24 mouse cellular contexts compared by ENCODE assay signal in the genomic region with DNA sequence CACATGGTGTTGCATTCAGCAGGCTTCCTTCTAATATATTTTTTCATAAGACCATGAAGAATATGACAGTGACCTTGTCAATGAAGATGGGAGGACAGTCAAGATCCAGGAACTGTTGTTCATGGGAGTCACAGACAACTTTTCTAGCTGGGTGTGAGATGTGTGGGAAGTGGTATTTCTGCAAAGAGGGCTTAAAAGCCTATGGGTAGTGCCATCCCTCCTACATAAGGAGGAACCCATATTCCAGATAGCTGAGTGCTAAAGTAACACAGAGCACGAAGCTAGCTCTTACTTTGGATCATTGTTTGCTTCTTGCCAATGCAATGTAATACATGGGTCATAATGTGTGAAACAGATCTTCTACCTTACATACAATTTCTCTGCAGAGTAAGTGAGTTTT.
"Had no signal": no experiment of that assay in that cellular context is flagged by ENCODE, and none has a peak within 500 bp of the region (broad histone marks: within the 10 kb centered on the region; RNA-seq: fewer than 3 reads in every experiment).

No protein-coding gene starts in this region.

- DNase-seq: gastrocnemius, postnatal 14 days; gastrocnemius, postnatal 36 days; heart, adult 11 months; heart, adult 2 months; heart, postnatal 14 days; heart, postnatal 36 days; kidney, adult 11 months; kidney, adult 2 months; kidney, adult 9 months; kidney, postnatal 14 days; kidney, postnatal 36 days; layer of hippocampus, postnatal 36 days; left cerebral cortex, postnatal 4 days had no signal

- H3K4me3 ChIP-seq: heart, adult 2 months; heart, embryonic 13.5 days; heart, embryonic 15.5 days; hindbrain, embryonic 13.5 days; hindbrain, embryonic 15.5 days; kidney, embryonic 15.5 days; limb, embryonic 13.5 days; limb, embryonic 15.5 days; liver, embryonic 12.5 days had no signal

- H3K27ac ChIP-seq: heart, adult 2 months; heart, embryonic 13.5 days; heart, embryonic 15.5 days; hindbrain, embryonic 13.5 days; hindbrain, embryonic 15.5 days; hindbrain, postnatal 0 days; kidney, embryonic 15.5 days; kidney, postnatal 0 days; limb, embryonic 13.5 days; limb, embryonic 15.5 days; liver, embryonic 12.5 days; liver, embryonic 14.5 days had no signal
